15 mouse cellular contexts compared by ENCODE assay signal in the genomic region with DNA sequence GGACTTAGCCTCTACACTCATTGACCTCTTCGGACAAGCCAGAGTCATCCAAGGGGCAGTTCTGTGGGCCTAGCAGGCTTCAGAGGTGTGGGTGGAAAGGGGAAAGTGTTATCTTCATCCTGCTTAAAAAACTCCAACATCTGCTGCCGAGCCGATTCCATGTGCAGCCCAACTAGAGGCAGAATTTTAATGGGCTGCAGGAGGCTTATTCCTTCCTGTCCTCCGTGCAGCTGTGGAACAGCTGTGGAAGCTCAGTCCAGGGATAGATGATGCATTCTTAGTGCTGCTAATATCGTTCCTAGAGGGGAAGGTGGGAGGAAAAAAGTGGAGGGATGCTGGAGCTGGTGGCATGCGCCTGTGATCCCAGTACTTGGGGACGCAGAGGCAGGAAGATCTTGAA. TPM values are rescaled to one million over a fixed set of nuclear protein-coding genes. Genes with fewer than 3 reads are reported as not detected.
DNase-seq lines count a peak whose midpoint lies in the region.
"Had no signal": no experiment of that assay in that cellular context is flagged by ENCODE, and none has a peak within 500 bp of the region (broad histone marks: within the 10 kb centered on the region; RNA-seq: fewer than 3 reads in every experiment).

No protein-coding gene starts in this region.

- peak; percentile 28 for DNase-seq in embryo, embryonic 11 days
- no peak for DNase-seq in embryo, embryonic 10.5 days (ENCODE audit: low spot score)
- peak; percentile 17 for DNase-seq in kidney, postnatal 4 days
- DNase-seq in kidney, postnatal 14 days, result no peak
- peak; percentile 29 for DNase-seq in heart, postnatal 4 days
- DNase-seq in skeletal muscle tissue, adult 2 months (ENCODE audit: low read depth, low spot score), result peak; percentile 36
- DNase-seq in right cerebral cortex, adult 2 months (ENCODE audit: low spot score in 2 of 2), result no peak
- no peak for DNase-seq in cerebellum, adult 8-10 months
- DNase-seq: cerebellum, postnatal 14 days; kidney, adult 2 months; midbrain, embryonic 14.5 days; right cerebral cortex, adult 18-20 months; thymus, postnatal 36 days had no signal

RNA-seq across cellular contexts. Expression of a gene that starts 52.0 kb away (rescaled TPM):
- 1 to 10 TPM; 2.3 to 2.4 TPM for total RNA-seq in heart, postnatal 4 days (2021)
- total RNA-seq: G1E; hematopoietic stem cell, adult 5-6 weeks had no signal

Comparison
In these comparisons a context has a peak if more than half of its experiments do, and no peak if none do; other contexts are left out.
1. DNase-seq: peak in embryo, embryonic 11 days (single experiment), kidney, postnatal 4 days (2 of 2), heart, postnatal 4 days (single experiment) and skeletal muscle tissue, adult 2 months (single experiment); none in embryo, embryonic 10.5 days (single experiment), kidney, postnatal 14 days (single experiment), right cerebral cortex, adult 2 months (0 of 2) and cerebellum, adult 8-10 months (single experiment).